Mouse (Mus musculus) heart, embryonic 12.5 days (tissue): ENCODE data around the gene Spata7. TPM values are rescaled to one million over a fixed set of nuclear protein-coding genes. Genes with fewer than 3 reads are reported as not detected.
"Not testable (repeated sequence)": the region's sequence is repeated elsewhere in the genome, so short reads cannot be mapped to it uniquely, and the experiment has no call there.

Experiments used
- ATAC-seq: fragments of 200-750 bp; cut with Nextera tagmentation; 2 replicates; pipeline ENCODE4 v1.8.0; 2017; ENCODE audit warnings: moderate TSS enrichment, moderate library complexity; ENCODE audit not compliant: insufficient number of reproducible peaks, low FRiP score
- H3K27ac ChIP-seq: fragments of 300-500 bp; sonication (generic); 2 replicates; pipeline ENCODE4 v1.5.1; 2016; ENCODE audit warnings: mild to moderate bottlenecking, moderate library complexity; ENCODE audit not compliant: poor library complexity, severe bottlenecking
- H3K27me3 ChIP-seq: fragments of 300-500 bp; sonication (generic); replicated peaks from 2 replicates; pipeline ENCODE4 v1.6.1; 2016; ENCODE audit warnings: mild to moderate bottlenecking, moderate library complexity
- H3K36me3 ChIP-seq: fragments of 300-500 bp; sonication (generic); 2 replicates; pipeline ENCODE4 v1.6.1; 2016; ENCODE audit warnings: mild to moderate bottlenecking, moderate library complexity
- H3K4me1 ChIP-seq: fragments of 300-500 bp; sonication (generic); replicated peaks from 2 replicates; pipeline ENCODE4 v1.6.1; 2016; ENCODE audit warnings: mild to moderate bottlenecking
- H3K4me2 ChIP-seq: fragments of 300-500 bp; sonication (generic); 2 replicates; pipeline ENCODE4 v1.6.1; 2016; ENCODE audit warnings: mild to moderate bottlenecking, moderate library complexity
- H3K4me3 ChIP-seq: fragments of 300-500 bp; sonication (generic); 2 replicates; pipeline ENCODE4 v1.5.1; 2016; ENCODE audit warnings: mild to moderate bottlenecking
- H3K9ac ChIP-seq: fragments of 300-500 bp; sonication (generic); 2 replicates; pipeline ENCODE4 v1.6.1; 2016; ENCODE audit warnings: mild to moderate bottlenecking, moderate library complexity
- H3K9me3 ChIP-seq: fragments of 300-500 bp; sonication (generic); replicated peaks from 2 replicates; pipeline ENCODE4 v1.6.1; 2016; ENCODE audit warnings: mild to moderate bottlenecking, moderate library complexity
- WGBS: fragments of 180-500 bp; shearing (Covaris S2); methylation state at CpG from one replicate; pipeline ENCODE4 v1.1.7; 2016; 5-methylcytosine and 5-hydroxymethylcytosine counted together
- polyA plus RNA-seq: library from polyadenylated mRNA; unstranded; fragments of >200 nt; fragmentation: Nextera tagmentation; extraction: Ambion mirVana; gene quantifications from 2 replicates; pipeline ENCODE4 v1.2.1, GENCODE M21; 2016

Spata7 gene
- polyA plus RNA-seq, 1 experiment from 2014 or later, result 10.9 TPM

GRCm38 (mm10) chr12:98619496-98619895 is 8.5 kb upstream of the Spata7 start:
- Histone ChIP-seq H3K27ac (no peak overlapping the region), H3K4me2 (no peak overlapping the region), H3K9me3 (no peaks in the 10 kb centered on the region), H3K4me3 (no peak overlapping the region), H3K36me3 (no peaks in the 10 kb centered on the region), H3K27me3 (no peaks in the 10 kb centered on the region), H3K9ac (no peak overlapping the region), H3K4me1 (no peaks in the 10 kb centered on the region)
- 75% methylated on average over 2 of the region's 2 CpGs for WGBS
- no peak for ATAC-seq

GRCm38 (mm10) chr12:98620922-98621321 is 7.0 kb upstream of the Spata7 start:
- not testable (repeated sequence) for H3K27ac ChIP-seq, ATAC-seq, H3K4me1 ChIP-seq, H3K9ac ChIP-seq, H3K9me3 ChIP-seq, H3K4me3 ChIP-seq, H3K4me2 ChIP-seq, H3K36me3 ChIP-seq, H3K27me3 ChIP-seq
- WGBS, result 39% methylated on average over 6 of the region's 6 CpGs

- not testable (repeated sequence) for H3K36me3 ChIP-seq, H3K9me3 ChIP-seq, H3K27ac ChIP-seq, H3K9ac ChIP-seq, H3K4me3 ChIP-seq, ATAC-seq, H3K27me3 ChIP-seq, H3K4me2 ChIP-seq, H3K4me1 ChIP-seq
- WGBS, result 79% methylated on average over 10 of the region's 10 CpGs
Measured at GRCm38 (mm10) chr12:98623266-98623665, 4.7 kb upstream of the Spata7 start.

- no peaks in the 10 kb centered on the region for H3K27me3 ChIP-seq
- H3K4me1 ChIP-seq, result peaks cover 4% of the 10 kb centered on the region; the same call in 1 of the 2 replicates
- H3K36me3 ChIP-seq, result peaks cover 10% of the 10 kb centered on the region; the same call in 1 of the 2 replicates
- H3K9ac ChIP-seq, result peak overlapping the region; percentile 81
- H3K27ac ChIP-seq, result no peak overlapping the region
- H3K4me2 ChIP-seq, result peak overlapping the region; percentile 77
- peak overlapping the region; percentile 69 for H3K4me3 ChIP-seq
- 2% methylated on average over 16 of the region's 16 CpGs for WGBS
- peak; percentile 84 for ATAC-seq
- H3K9me3 ChIP-seq, result 0 out of 2 replicates have a peak, but pooled peaks cover 7% of the 10 kb centered on the region
Measured at GRCm38 (mm10) chr12:98628260-98628970, 458 bp downstream of the Spata7 start.

GRCm38 (mm10) chr12:98644852-98645251 is 16.9 kb downstream of the Spata7 start:
- Histone ChIP-seq H3K27me3 (no peaks in the 10 kb centered on the region), H3K9me3 (no peaks in the 10 kb centered on the region), H3K9ac (no peak overlapping the region), H3K36me3 (peaks cover 4% of the 10 kb centered on the region), H3K4me3 (no peak overlapping the region), H3K27ac (no peak overlapping the region), H3K4me2 (no peak overlapping the region), H3K4me1 (no peaks in the 10 kb centered on the region)
- no peak for ATAC-seq

GRCm38 (mm10) chr12:98656873-98657272 is 28.9 kb downstream of the Spata7 start:
- Histone ChIP-seq H3K4me3 (no peak overlapping the region), H3K27me3 (no peaks in the 10 kb centered on the region), H3K9ac (no peak overlapping the region), H3K36me3 (peaks cover 13% of the 10 kb centered on the region; the same call in 1 of the 2 replicates), H3K4me2 (no peak overlapping the region), H3K4me1 (no peaks in the 10 kb centered on the region), H3K27ac (no peak overlapping the region), H3K9me3 (no peaks in the 10 kb centered on the region)
- ATAC-seq, result no peak
- WGBS, result 47% methylated on average over 2 of the region's 2 CpGs

- Histone ChIP-seq H3K27ac (no peak overlapping the region), H3K36me3 (peaks cover 24% of the 10 kb centered on the region; the same call in 1 of the 2 replicates), H3K4me1 (no peaks in the 10 kb centered on the region), H3K9me3 (no peaks in the 10 kb centered on the region), H3K4me3 (no peak overlapping the region), H3K27me3 (no peaks in the 10 kb centered on the region), H3K4me2 (no peak overlapping the region), H3K9ac (no peak overlapping the region)
- no peak for ATAC-seq
- WGBS, result 87% methylated on average over 7 of the region's 7 CpGs
Measured at GRCm38 (mm10) chr12:98662617-98663016, 34.7 kb downstream of the Spata7 start.

GRCm38 (mm10) chr12:98668132-98668814 is 40.3 kb downstream of the Spata7 start:
- peak; percentile 83 for ATAC-seq
- 26% methylated on average over 10 of the region's 10 CpGs for WGBS
- peak overlapping the region; percentile 10; the same call in 1 of the 2 replicates for H3K9ac ChIP-seq
- no peaks in the 10 kb centered on the region for H3K9me3 ChIP-seq
- peaks cover 19% of the 10 kb centered on the region; the same call in 1 of the 2 replicates for H3K36me3 ChIP-seq
- H3K27me3 ChIP-seq, result no peaks in the 10 kb centered on the region
- H3K4me1 ChIP-seq, result peaks cover 25% of the 10 kb centered on the region
- H3K27ac ChIP-seq, result peak overlapping the region; percentile 75
- no peak overlapping the region for H3K4me3 ChIP-seq
- H3K4me2 ChIP-seq, result peak overlapping the region; percentile 45

- Histone ChIP-seq H3K36me3 (peaks cover 22% of the 10 kb centered on the region), H3K9ac (no peak overlapping the region), H3K27ac (peak overlapping the region; percentile 56), H3K4me1 (peaks cover 25% of the 10 kb centered on the region), H3K9me3 (no peaks in the 10 kb centered on the region), H3K4me2 (no peak overlapping the region), H3K27me3 (no peaks in the 10 kb centered on the region), H3K4me3 (no peak overlapping the region)
- WGBS, result 55% methylated on average over 10 of the region's 10 CpGs
- ATAC-seq, result no peak
Measured at GRCm38 (mm10) chr12:98669086-98669485, 41.1 kb downstream of the Spata7 start.

- Histone ChIP-seq H3K27ac (no peak overlapping the region), H3K4me3 (no peak overlapping the region), H3K9me3 (no peaks in the 10 kb centered on the region), H3K4me1 (peaks cover 25% of the 10 kb centered on the region), H3K9ac (no peak overlapping the region), H3K36me3 (peaks cover 20% of the 10 kb centered on the region), H3K27me3 (no peaks in the 10 kb centered on the region), H3K4me2 (no peak overlapping the region)
- 85% methylated on average over 5 of the region's 5 CpGs for WGBS
- ATAC-seq, result no peak
Measured at GRCm38 (mm10) chr12:98669864-98670263, 41.9 kb downstream of the Spata7 start.

GRCm38 (mm10) chr12:98670429-98670828 is 42.5 kb downstream of the Spata7 start:
- Histone ChIP-seq H3K4me1 (peaks cover 25% of the 10 kb centered on the region), H3K4me2 (no peak overlapping the region), H3K4me3 (no peak overlapping the region), H3K27me3 (no peaks in the 10 kb centered on the region), H3K36me3 (peaks cover 16% of the 10 kb centered on the region), H3K27ac (0 out of 2 replicates have a peak overlapping the region, but pooled peaks have one; percentile 9), H3K9me3 (no peaks in the 10 kb centered on the region), H3K9ac (no peak overlapping the region)
- ATAC-seq, result no peak
- 81% methylated on average over 4 of the region's 4 CpGs for WGBS
